Mouse (Mus musculus): Measurements from ENCODE around the gene Elobl.

The Elobl gene

DNA sequence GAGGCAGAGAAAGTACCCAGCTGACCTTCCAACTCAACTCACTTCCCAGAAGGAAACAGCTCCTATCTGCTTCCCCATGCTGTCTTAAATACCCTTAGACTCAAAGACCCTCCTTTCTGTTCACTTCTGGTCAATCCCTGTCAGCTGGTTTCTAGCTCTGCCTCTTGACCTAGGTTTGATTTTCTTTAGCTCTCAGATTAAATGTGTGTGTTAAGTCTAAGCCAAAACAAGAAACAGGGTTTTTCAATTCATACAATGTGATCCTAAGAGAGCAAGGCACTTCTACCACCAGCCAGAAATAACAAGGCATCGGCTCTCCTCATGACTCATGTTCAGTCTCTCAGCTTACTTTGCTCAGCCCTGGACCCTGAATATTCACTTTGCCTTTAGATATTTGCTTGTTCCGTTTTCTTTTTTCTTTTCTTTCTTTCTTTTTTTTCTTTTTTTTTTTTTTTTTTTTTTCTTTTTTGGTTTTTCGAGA is at the start of gene Elobl:
TSS of gene Elobl (minus strand) at position 51 of the 481 bp plus-strand sequence.
- TF ChIP-seq GATA4 (IDR thresholded peaks at IDR 0.05; ENCODE audit: insufficient replicate concordance, low read length) = no peak

DNA sequence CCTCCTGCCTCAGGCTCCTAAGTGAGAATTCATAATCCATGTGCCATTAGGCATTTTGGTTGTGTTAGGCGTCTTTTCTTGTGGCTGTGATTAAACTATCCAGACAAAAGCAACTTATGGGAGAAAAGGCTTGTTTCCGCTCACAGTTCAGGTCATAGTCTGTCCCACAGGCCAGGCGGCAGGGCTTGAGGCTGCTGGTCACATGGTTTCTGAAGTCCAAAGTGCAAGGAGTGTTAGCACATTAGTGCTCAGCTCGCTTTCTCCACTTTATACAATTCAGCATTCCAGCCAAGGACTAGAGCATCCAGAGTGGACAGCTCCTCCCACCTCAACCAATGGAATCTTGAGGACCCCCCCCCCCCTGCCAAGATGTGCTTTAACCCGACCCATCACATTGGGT is 45.5 kb upstream of the Elobl start:
- no peak for TF ChIP-seq GATA4 (IDR thresholded peaks at IDR 0.05; ENCODE audit: insufficient replicate concordance, low read length)

- no peak for TF ChIP-seq GATA4 (IDR thresholded peaks at IDR 0.05; ENCODE audit: insufficient replicate concordance, low read length)
Observed at GRCm38 (mm10) chr11:89009496-89009895, 42.8 kb upstream of the Elobl start.

DNA sequence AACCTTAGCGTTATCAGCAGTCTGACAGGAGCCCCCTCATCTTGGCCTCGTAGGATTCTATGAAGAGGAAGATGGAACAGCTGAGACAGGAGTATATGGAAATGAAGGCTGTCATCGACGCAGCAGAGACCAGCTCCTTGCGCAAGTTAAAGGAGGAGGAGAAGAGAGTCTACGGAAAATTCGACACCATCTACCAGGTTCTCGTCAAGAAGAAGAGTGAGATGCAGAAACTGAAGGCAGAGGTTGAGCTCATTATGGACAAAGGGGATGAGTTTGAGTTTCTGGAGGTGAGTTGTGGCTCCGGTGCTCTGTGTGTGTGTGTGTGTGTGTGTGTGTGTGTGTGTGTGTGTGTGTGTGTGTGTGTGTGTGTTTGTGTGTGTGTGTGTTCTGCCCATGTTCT is 42.3 kb upstream of the Elobl start:
- TF ChIP-seq GATA4 (IDR thresholded peaks at IDR 0.05; ENCODE audit: insufficient replicate concordance, low read length) = no peak

DNA sequence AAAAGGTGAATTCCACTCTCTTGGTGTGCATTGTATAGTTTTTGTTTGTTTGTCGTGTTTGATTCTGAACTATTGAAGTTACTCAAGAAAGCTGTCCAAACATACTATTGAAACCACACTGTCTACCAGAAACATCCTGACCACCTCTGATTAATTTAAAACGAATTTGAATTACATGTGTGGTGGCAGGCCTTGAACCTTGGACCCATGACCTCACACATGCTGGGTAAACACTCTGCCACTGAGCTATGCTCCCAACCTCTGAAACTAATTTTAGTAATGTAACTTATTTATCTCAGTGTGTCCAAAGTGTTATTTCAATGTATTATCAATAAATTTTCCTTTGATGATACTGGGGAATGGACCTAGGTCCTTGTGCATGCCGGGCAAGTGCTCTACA is 40.9 kb upstream of the Elobl start:
- TF ChIP-seq GATA4 (IDR thresholded peaks at IDR 0.05; ENCODE audit: insufficient replicate concordance, low read length) = no peak

DNA sequence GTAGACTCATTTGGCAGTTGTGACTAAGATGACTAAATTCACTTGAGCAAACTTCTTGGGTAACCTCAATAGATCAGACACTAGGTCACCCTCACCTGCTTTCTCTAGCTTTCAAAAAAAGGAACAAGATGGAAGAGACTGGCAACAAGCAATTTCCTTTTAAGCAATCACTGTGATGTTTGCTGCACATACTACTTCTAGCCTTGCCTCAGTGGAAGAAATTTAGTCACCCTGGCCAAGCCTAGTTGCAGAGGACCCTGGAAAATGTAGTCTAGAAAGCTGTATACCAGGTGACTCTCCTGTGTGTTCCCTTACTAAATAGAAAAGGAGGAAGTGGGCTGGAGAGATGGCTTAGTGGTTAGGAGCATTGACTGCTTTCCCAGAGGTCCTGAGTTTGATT is 39.7 kb upstream of the Elobl start:
- TF ChIP-seq GATA4 (IDR thresholded peaks at IDR 0.05; ENCODE audit: insufficient replicate concordance, low read length) = no peak

GRCm38 (mm10) chr11:89005473-89005872 is 38.7 kb upstream of the Elobl start:
- no peak for TF ChIP-seq GATA4 (IDR thresholded peaks at IDR 0.05; ENCODE audit: insufficient replicate concordance, low read length)

DNA sequence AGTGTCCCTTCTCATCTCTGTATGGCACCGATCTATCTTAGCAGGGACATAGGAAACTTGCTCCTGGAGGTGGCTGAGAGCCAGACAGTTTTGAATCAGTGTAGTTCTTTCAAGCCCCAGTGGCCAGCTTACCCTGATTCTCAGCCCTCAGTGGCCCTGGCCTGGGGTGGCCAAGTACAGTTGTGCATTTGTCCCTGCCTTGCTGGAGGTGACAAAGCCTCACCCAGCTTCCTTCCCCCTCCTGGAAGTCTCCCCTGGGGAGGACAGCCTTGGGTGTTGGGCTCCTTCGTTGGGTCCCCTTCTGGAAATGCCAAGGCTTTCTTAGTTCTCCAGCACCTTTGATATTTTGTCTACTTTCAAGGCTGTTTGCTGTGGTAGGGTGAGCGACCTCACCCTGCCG is 37.0 kb upstream of the Elobl start:
- no peak for TF ChIP-seq GATA4 (IDR thresholded peaks at IDR 0.05; ENCODE audit: insufficient replicate concordance, low read length)

DNA sequence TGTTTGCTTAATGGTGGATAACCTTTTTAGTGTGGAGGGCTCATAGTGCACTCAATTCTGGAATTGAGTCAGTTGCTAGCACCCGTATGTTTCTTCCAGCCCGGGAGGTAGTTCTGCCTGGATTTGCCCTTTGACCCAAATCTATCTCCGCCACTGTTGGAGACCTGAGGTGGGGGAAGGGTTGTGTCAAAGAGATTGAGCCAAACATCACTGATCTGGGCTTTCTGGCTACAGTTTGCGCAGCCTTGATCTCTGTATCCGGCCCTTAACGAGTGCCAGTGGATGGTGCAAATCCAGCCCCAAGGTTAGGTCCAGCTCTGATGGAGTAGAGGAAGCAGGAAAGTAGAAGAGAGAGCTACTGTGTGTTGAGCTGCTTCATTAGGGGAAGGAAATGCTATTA is 36.3 kb upstream of the Elobl start:
- peak; percentile 49; the same call in 1 of the 2 replicates for TF ChIP-seq GATA4 (IDR thresholded peaks at IDR 0.05; ENCODE audit: insufficient replicate concordance, low read length)

- no peak for TF ChIP-seq GATA4 (IDR thresholded peaks at IDR 0.05; ENCODE audit: insufficient replicate concordance, low read length)
Observed at GRCm38 (mm10) chr11:89002621-89003020, 35.9 kb upstream of the Elobl start.

DNA sequence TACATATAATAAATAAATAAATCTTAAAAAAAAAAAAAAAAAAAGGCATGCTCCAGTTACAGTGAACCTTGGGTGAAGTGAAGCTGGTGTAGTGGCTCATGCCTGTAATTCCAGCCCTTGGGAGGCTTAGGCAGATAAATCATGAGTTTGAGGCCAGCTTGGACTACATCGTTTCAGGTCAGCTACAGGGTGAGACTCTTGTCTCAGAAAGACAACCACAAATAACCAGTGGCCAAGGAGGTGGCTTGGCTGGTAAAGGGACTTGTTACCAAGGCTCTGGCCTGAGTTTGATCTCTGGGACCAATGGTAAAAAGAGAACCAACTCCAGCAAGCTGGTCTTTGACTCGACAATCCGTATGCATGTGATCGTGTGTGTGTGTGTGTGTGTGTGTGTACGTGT is 35.3 kb upstream of the Elobl start:
- no peak for TF ChIP-seq GATA4 (IDR thresholded peaks at IDR 0.05; ENCODE audit: insufficient replicate concordance, low read length)

GRCm38 (mm10) chr11:89001569-89001968 is 34.8 kb upstream of the Elobl start:
- TF ChIP-seq GATA4 (IDR thresholded peaks at IDR 0.05; ENCODE audit: insufficient replicate concordance, low read length) = no peak

GRCm38 (mm10) chr11:89000527-89000819 is 33.7 kb upstream of the Elobl start:
- no peak for TF ChIP-seq GATA4 (IDR thresholded peaks at IDR 0.05; ENCODE audit: insufficient replicate concordance, low read length)

DNA sequence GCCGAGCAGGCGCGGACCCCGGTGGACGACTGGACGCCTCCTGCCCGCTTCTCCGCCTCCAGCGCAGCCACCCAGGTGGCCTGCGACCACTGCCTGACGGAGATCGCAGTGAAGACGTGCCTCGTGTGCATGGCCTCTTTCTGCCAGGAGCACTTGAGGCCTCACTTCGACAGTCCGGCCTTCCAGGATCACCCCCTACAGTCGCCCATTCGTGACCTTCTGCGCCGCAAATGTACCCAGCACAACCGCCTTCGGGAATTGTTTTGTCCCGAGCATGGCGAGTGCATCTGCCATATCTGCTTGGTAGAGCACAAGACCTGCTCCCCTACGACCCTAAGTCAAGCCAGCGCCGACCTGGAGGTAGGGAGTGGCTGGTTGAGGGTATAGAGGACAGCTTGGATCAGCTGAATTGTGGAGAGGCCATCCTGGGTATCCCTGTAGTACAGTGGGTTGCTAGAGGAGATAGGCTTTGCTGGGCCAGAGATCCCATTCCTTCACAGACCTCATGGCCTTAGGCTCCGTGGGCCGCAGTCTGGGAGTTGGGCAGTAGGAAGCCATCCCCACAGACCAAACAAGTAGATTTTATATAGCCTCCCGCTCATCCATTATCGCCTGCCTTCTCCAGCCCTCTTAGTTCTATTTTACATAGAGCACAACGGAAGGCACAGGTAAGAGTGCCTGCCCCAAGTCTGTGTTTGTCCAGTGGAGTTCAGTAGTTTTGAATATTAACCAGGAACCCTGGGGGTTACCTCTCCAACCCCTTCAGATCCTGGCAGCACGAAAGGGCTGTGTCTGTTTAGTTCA is 33.2 kb upstream of the Elobl start:
- TF ChIP-seq GATA4 (IDR thresholded peaks at IDR 0.05; ENCODE audit: insufficient replicate concordance, low read length) = no peak

GRCm38 (mm10) chr11:88998974-88999722 is 32.4 kb upstream of the Elobl start, which contains the start of gene Trim25:
Gene Trim25, plus strand, starts transcription at chr11:88999376.
- TF ChIP-seq GATA4 (IDR thresholded peaks at IDR 0.05; ENCODE audit: insufficient replicate concordance, low read length) = peak; percentile 46; the same call in 1 of the 2 replicates

GRCm38 (mm10) chr11:88998406-88998805 is 31.7 kb upstream of the Elobl start:
- no peak for TF ChIP-seq GATA4 (IDR thresholded peaks at IDR 0.05; ENCODE audit: insufficient replicate concordance, low read length)

Data from liver, adult (tissue).